Mouse (Mus musculus): ENCODE measurements around the gene Shisal1.

Shisal1 gene

GRCm38 (mm10) chr15:84372801-84373200 lies 74.1 kb downstream of the Shisal1 start:
- DNase-seq = no peak

DNA sequence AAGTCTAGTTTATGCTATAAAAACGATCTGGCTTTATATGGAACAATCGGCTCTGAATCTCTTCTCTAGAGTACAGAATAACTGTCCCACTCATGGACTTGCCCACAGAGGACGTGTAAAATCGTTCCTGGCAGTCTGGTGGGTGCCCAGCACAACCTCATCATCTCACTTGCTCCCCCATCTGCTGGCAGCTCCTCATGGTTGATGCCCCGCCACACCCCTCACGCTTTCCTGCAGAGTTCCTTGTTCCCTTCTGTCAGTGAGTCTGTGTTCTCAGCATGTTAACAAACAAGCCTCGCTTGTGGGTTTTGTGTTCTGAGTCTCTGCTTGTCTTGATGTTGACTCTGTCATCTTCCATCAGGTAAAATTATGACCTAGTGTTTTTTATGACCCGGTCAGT lies 79.5 kb downstream of the Shisal1 start:
- no peak for DNase-seq

DNA sequence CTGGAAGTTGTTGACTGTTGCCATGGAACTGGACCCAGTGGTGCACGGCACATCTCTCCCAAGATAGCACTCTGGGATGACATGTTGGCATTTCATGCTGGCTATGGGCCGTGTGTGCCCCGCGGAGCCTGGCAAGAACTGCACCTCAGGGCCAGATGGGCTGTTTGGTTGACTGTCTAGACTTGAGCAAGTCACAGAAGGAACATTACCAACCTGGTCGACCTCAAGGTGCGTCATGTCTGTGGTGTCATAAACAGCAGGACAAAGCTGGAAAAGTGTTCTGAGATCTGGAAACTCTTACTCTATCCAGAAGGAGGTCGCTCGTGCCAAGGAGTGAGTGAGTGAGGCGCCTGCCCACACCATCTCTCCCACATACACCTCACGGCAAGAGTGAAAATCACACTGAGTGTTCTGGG lies 80.3 kb downstream of the Shisal1 start:
- DNase-seq = no peak

DNA sequence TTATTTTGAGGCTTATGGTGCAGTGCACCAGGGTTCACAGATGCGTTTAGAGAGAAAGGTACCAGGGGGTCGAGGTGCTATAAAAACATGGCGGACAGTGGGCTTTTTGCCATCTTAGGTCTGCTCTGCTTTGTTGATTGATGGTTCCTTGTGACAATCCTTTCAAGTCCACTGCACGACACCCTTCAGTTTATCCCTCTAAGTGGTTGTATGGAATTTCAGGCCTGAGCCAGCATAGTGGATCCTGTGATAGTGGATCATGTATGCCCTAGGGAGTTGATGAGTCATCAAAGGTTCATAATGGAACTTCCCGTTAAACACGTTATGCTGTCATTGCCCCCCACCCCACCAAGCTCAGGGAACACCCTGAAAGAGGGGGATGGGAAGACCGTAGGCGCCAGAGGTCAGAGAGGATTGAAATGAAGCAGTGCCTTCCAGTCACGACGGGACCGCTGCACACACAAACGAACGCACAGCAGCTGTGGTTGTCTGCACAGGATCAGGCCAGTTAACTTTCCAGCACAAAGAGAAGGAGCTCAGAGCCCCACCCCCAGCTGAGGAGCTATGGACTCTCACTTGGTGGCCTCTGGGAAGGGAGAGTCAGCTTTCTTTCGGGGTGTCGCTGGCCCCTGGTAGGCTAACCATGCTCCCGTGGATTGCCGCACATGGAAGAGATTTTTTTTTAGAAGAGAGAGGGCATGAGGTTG lies 81.1 kb downstream of the Shisal1 start:
- peak; percentile 33 for DNase-seq

GRCm38 (mm10) chr15:84364746-84365145 lies 82.2 kb downstream of the Shisal1 start:
- DNase-seq = no peak

DNA sequence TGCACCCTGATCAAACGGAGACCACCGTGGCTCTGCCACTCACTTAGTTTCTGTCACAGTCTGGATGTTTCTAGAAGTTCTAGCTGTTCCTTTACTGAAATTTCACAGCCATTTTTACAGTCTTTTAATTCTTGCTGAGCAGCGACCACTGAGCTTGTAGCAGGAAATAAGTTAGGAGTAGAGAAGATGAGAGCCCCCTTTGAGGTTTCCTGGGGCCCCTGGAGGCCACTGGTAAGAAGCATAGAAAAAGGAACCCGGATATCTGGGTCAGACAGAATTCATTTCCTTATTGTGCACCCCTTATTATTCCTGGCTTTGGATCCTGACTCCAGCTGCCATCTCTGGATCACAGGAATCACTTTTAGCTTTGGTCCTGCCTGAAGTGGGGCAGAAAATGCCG lies 91.8 kb downstream of the Shisal1 start:
- no peak for DNase-seq

GRCm38 (mm10) chr15:84351915-84352844 lies 94.7 kb downstream of the Shisal1 start:
- peak; percentile 47 for DNase-seq

- no peak for DNase-seq
These were observed 95.6 kb downstream of the Shisal1 start for GRCm38 (mm10) chr15:84351342-84351741.

- no peak for DNase-seq
These were observed 96.8 kb downstream of the Shisal1 start for GRCm38 (mm10) chr15:84349915-84350738.

GRCm38 (mm10) chr15:84348769-84349168 lies 98.1 kb downstream of the Shisal1 start:
- no peak for DNase-seq

DNA sequence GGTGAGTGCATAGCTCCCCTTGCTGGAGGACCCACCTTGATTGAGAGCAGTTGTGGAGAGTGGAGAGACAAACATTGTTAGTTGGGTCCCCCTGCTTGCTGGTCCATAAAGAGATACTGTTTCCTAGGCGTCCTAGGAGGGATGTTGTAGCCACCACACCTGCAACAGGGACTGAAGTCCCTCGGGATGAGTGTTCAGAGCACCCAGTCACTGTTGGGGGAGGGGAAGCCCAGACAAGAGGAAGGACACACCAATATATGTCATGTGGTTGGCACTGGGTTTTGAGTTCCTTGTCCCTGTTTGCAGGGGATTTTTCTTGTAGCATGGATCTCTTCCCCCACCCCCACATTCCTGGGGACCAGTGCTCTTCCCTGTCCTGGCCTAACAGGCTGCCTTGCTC lies 106.0 kb downstream of the Shisal1 start:
- DNase-seq = no peak

- no peak for DNase-seq
These were observed 109.3 kb downstream of the Shisal1 start for GRCm38 (mm10) chr15:84337599-84337998.

GRCm38 (mm10) chr15:84336281-84336817 lies 110.5 kb downstream of the Shisal1 start:
- no peak for DNase-seq

DNA sequence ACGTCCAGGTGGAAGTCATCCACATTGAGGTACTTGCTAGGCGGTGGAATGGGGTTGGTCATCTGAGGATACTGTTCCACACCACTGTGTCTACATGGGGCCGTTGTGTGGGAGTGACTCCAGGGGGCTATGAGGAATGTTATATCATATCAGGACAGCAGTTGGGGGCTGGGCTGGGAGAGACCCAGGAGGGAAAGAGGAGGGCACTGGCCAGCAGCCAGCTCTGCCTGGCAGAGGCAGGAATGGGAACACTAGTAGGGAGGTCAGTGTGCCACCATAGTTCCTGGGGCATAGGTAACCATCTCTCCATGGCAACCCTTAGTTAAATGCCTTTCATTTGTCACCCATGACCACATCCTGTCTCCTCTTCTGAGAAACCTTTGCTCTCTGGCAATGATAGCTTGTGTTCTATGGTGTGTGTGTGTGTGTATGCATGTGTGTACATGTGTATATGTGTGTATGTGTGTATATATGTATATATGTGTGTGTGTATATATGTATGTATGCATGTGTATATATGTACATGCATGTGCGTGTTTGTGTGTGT lies 115.8 kb downstream of the Shisal1 start:
- DNase-seq = no peak

DNA sequence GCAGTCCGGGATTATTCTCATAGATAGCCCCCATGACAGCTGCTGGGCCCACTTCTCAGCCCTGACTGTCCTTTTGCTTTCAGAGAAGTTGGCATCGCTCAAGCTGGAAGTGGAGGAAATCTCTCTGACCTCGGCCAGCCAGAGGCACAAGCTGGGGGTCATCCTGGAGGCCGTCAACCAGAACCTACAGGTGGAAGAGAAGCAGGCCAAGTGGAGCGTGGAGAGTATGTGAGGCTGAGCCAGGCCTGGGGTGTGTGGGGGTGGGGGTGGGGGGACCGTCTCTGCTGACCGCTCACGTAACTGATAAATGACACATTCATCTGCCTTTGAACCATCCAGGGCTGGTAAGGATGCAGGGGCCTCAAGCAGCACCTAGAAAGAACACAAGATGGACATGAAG lies 117.0 kb downstream of the Shisal1 start:
- no peak for DNase-seq

Measured in retina, postnatal 1 day (tissue).